Mouse (Mus musculus) cerebellum, adult 11-12 months (tissue): Measurements from ENCODE around the gene Chic1.

Experiments used
- DNase-seq: peaks from one replicate; pipeline ENCODE4 v3.0.0; 2022

Chic1 gene

DNA sequence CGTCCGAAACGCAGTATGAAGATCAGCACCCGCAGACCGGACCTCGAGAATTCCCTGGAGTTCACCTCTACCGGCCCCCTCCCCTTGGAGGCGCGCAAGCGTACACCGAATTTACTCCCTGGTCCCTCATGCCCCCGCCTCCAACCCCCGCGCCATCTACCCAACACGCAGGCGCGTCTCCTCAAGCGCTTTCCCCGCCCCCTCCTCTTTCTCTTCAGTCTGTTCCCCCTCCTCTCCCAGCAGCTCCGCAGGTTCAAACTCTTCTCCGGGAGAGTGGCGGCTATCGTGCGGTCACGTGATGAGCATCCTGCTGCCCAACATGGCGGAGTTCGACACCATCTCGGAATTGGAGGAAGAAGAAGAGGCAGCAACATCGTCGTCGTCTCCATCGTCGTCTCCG lies at the start of gene Chic1:
Gene Chic1, plus strand, starts transcription at position 190 of the 400 bp plus-strand sequence.
- DNase-seq, result peak; percentile 82

DNA sequence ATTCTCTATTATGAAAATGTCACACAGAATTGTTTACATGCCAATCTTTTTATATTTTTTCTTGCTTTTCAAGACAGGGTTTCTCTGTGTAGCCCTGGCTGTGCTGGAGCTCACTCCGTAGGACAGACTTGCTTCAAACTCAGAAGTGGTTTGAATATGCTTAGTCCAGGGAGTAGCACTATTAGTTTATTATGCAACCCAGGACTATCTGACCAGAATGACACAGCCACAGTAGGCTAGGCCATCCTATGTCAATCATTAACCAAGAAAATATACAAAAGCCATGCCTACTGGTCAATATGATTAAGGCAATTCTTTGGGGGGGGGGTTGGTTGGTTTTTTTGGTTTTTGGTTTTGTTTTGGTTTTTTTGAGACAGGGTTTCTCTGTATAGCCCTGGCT lies 48.0 kb upstream of the Chic1 start:
- no peak for DNase-seq

DNA sequence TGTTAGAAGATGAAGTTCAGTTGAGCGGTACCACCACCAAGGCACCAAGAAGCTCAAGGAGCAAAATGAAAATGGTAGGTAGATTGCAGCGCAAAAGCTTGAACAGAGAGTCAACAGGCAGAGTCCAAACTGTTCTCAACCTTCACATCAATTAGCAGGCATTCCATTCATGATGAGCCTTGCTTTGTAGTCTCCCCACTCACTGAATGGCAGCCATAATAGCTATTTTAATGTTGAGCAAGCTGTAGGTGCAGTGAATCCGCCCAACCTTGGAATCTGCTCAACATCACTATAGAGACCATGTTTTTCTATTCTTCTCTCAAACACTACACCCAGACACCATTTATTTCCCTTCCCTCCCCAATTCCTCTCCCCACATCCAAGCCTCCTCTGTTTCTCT lies 44.6 kb upstream of the Chic1 start:
- DNase-seq, result no peak

DNA sequence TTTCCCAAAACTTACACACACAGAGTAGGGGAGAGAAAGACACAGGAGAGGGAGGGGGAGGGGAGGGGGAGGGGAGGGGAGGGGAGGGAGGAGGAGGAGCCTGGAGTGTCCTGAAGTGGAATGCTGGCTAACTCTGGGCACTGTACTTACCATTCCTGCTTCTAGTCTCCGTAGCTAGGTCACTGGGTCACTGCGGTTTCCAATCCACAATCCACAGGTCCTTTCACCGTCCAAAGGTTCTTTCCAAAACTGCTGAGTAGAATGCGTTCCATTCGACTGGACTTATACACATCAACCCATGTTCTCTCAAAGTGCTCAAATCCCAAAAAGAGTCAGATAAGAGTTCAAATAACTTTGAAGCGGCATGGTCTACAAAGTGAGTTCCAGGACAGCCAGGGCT lies 42.1 kb upstream of the Chic1 start:
- no peak for DNase-seq

DNA sequence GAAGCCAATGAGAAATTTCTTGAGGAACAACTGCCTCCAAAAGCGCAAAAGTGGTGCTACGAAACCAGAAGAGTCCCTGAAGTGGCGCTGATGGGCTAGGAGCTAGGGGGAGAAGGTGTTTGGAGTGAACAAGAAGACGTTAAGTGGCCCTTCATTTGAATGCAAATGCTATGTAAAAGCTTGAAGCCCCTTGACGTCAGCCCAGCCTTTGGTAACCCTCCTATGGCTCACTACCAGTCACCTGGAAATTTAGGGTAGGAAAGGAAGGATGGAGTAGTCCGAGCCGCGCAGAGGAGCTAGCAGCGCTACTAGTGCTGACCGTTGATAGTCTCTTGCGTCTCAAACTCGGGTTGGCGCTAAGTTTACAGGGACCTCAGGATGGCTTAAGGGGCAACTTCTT lies 35.1 kb upstream of the Chic1 start, which contains the start of gene Cdx4:
Gene Cdx4, plus strand, starts transcription at position 253 of the 400 bp plus-strand sequence.
- DNase-seq, result no peak

DNA sequence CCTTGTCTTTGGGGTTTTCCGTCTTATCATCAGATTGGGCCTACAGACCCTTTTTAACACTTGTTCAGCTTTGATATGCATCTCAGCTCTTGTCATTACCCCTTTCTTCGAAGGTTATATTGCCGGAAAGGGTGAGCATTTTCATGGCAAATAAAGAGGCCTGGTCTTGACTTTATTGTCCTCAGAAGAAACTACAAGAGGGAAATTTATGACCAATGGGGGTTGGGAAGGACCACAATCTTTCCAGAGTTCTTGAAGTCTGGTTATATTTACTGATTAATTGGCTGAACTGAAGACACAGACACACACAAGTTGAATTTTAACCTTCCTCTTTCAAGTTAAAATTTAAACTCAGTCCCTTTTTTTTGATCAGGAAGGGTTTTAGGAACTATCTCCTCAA lies 30.4 kb upstream of the Chic1 start:
- DNase-seq, result no peak

DNA sequence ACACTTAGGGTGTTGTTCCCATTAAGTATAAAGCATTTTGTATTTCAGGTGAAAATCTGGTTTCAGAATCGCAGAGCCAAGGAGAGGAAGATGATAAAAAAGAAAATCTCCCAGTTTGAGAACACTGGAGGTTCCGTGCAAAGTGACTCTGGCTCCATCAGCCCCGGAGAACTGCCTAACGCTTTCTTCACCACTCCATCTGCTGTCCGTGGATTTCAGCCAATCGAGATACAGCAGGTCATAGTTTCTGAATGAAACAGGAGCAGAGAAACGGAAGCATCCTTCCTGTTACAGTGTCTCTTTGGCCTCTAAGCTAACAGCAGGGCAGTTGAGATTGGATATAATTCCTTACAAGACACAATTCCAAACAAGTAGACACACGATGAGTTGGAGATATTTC lies 26.9 kb upstream of the Chic1 start:
- DNase-seq, result no peak

DNA sequence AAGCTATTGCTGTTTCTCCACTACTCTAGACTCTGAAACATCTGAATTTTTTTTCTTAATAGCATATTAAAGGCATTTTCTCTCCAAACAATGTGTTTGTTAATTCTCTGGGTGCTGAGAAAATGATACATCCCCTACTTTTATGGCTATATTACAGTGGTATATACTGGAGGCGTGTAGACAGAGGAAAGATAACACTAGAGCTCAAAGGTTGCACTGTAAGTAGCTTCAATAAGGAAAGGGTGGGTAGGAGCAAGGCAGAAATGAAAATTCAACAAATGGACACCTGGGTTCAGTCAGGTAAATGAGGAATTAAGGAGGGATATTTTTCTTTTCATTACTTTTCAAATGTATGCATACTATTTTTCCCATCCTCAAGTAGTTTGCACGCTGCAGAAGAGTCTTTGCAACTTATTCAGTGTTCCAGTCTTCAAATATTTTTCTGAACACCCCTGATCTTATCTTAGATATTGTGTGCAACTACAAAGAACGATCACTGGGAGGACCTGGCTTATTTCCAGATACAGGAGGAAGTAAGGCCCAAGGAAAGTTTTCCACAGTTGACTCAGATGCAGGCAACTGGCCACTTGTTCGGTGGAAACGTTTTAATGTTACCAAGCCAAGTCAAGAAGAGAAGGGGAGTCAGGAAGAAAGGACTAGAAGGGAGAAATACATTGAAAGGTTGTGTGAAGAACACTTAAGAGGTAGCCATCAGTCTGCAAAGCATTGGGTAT lies 25.0 kb upstream of the Chic1 start:
- DNase-seq, result no peak

DNA sequence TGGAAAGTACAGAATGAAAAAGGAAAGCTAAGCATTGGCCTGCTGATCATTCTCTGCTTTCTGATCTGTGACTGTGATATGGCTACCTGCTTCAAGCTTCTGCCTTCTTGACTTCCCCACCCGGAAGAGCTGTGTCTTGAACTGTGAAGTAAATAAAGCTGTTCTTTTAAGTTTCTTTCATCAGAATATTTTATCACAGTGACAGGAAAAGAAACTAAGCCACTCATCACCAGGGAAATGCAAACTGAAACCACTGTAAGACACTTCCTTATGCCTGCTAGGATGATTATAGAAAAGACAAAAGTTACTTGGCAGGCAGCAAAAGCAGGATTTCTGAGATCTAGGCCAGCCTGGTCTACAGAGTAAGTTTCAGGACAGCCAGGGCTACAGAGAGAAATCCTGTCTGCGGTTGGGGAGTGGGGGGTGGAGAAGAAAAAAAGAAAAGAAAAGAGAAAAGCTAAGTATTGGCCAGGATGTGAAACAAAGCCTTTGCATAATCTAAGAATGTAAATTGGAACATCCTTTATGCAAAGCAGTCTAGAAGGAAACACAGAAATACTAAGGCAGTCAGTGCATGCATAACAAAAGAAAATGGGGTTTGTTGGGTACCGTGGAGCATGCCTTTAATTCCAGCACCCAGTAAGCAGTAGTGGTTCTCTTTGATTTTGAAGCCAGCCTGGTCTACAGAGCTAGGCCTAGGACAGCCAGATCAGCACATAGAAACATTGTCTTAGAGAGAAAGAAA lies 14.7 kb upstream of the Chic1 start:
- no peak for DNase-seq

DNA sequence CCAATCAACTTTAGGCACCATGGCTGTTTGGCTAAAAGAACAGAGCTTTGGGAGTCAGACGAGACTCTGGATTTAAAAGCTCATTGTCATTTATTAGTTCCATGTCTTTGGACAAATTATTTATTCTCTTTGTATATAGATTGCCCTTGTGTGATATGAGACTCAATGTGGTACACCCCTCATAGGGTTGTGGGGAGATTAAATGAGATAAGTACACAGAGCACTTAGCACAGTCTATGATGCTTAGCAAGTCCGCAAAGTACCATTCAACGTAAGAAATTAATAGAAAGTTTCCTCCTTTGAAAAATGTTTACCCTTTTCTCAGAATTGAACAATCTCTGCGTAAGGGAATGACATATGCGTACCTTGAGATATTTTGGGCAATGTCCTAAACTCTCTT lies 492 bp upstream of the Chic1 start:
- DNase-seq, result no peak

DNA sequence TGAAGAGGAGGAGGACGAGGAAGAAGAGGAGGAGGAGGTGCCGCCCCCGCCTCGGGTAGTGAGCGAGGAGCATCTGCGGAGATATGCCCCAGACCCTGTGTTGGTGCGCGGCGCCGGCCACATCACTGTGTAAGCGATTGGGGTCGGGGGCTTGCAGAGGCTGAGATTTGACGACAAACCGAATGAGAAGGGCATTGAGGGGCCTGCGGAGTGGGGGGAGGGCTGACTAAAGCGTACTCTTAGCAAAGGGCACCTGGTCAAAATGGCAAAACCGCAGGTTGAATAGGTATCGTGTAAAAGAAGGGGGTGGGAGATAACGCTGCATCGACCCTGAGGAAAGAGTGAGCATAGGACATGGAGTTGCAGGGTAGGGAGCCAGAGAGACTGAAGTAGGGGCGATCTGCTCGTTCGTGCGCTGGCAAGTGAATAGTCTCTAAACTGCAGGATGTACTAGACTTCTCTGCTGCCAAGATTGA lies 523 bp downstream of the Chic1 start:
- DNase-seq, result no peak

DNA sequence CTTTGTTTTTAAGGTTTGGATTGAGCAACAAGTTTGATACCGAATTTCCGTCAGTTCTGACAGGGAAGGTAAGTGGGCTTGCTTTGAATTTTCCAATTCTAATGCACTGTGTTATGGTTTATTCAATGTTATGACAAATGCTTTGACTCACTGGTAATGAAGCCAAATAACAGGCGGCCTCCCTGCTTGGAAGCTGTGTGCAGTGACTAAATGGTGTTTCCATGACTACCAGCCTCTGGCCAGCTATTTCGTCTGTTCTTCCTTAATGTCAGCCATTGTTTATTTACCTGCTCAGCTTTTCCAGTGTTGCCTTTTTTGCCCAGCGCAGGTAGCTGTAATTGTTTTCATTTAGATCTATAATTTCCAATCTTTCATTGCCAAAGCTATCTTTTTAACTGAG lies 9.9 kb downstream of the Chic1 start:
- DNase-seq, result no peak

DNA sequence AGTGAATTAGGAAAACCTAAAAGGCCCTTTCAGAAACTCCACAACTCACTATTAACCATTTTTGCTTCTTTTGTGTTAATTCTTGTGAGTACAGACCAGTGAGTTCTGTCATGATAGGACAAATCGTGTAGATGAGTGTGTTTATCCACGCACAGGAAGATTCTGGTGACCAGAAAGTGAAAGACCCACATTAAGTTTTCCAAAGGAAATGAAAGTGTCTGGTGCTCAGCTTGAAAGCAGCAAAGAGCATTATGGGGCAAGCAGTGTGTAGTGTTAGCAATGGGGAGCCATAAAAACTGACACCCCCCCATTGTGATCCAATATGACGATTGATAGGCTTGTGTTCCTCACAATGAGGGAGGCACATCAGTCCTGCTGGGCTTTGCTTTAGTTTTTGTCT lies 12.4 kb downstream of the Chic1 start:
- no peak for DNase-seq

DNA sequence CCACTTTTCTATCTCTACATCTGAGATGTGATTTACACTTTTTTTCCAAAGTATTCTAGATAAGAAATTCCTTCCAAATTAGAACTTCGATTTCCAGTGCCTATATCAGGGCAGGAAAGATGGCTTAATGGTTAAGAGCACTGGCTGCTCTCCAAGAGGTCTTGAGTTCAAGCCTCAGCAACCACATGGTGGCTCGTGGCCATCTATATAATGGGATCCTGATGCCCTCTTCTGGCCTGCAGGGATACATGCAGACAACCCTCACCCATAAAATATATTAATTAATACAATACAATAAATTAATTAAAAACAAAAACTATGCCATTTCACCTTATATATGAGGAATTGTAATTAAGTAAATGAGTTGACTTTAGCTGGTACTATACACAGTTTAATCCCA lies 14.9 kb downstream of the Chic1 start:
- DNase-seq, result no peak

DNA sequence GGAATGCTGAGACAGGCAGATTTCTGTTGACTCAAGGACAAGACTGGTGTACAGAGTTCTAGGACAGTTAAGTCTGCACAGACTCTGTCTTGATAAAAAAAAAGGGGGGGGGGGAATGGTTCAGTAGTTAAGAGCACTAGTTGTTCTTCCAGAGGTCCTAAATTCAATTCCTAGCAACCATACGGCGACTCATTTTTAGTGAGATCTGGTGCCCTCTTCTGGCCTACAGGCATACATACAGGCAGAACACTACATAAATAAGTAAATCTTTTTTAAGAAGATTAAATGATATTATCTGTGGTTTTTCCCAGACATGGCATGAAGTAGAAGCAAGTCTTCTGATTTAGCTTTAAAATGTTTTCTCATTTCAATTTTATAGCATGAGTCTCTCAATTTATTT lies 15.4 kb downstream of the Chic1 start:
- DNase-seq, result no peak

DNA sequence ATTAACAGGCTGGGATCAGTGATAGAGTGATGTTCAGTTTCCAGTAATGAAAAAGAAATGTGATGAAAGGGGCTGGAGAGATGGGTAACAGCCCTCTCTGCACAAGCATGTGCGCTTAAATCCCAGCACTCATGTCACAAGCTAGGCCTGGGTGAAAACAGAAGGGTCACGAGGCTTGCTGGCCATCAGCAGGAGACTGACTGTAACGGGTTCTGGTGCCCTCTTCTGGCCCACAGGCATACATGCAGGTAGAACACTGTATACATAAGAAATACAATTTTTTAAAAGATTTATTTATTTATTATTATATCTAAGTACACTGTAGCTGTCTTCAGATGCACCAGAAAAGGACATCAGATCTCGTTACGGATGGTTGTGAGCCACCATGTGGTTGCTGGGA lies 18.0 kb downstream of the Chic1 start:
- DNase-seq, result peak; percentile 15

DNA sequence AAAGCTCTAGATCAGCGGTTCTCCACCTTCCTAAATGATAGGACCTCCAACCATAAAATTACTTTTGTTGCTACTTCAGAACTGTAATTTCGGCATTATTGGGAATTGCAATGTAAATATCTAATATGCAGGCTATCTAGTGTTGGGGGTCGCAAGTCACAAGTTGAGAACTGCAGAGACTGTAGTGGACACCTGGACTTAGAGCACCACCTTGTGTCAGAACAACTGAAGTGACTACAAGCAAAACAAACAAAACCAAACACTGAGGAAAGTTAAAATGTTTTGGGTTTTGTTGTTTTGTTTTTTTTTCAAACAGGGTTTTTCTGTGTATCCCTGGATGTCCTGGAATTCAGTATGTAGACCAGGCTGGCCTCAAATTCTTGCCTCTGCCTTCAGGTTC lies 28.3 kb downstream of the Chic1 start:
- no peak for DNase-seq

DNA sequence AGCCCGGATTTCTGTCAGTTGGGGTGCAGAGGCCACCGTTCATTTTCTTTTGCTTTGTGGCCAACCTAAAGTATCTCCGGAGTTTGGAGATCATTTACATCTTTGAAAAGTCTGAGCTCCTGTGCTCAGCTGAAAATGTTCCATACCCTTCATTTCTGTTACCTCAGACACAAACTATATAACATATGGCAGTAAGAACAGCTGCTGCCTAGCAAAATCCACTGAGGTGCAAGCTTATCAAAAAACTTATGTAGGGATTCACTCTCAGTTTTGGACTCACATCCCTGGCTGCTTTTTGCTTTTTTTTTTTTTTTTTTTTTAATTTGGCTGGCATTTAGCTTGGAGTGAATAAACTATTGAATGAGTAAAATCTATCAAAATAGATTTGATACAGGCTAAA lies 31.9 kb downstream of the Chic1 start:
- no peak for DNase-seq

DNA sequence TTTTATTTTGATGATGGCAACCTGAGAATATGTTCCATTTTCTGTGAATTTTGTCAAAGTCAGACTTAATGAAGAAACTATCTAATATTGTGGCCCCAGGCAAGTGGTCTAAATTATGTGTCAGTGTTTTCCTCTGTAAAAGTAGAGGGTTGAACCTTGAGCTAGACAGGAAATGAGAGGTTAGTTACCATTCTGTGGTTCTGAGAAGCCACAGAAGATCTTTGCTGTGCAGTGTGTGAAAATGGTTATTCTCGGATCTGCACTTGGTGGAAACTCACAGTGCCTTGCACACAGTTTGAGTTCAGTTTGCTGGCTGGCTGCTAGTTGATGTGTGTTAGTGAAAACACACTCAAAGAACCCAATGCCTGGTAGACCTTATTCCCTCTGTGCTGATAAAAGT lies 37.6 kb downstream of the Chic1 start:
- no peak for DNase-seq

DNA sequence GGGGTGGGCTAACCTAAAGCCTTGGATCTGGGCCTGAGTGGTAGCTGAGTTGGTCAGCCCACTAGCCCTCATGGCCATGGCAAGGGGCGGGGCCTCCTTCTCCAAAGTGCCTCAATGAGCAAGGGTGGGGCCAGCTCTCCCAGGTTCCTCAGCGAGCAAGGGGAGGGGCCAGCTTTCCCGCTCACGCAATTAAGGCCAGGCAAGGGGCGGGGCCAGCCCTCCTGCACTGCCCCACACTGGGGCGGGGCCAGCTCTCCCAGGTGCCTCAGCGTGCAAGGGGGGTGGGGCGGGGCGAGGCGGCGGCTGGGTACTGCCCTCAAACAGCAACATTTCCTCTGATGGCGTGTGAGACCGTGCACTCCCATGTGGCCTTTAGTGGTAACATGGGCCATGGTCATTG lies 48.7 kb downstream of the Chic1 start:
- no peak for DNase-seq

DNA sequence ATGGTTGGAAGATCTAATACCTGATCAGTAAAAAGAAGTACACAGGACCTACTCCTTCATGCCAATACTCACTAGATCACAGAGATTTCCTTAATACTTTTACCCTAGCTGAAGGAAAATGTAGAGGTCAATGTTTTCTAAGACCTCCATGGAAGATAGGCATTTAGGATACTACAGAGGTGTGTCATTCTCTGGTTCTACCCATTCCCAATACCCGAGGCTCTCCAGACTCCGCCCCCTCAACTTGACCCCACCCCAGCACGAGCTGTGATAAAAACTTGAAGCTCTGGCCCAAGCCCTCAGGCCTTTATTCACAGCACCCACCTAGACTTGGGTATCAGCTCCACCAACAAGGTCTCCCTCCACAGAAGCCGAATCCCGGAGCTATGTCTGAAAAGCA lies 57.9 kb downstream of the Chic1 start, which contains the start of gene Tsx:
Gene Tsx, plus strand, starts transcription at position 301 of the 400 bp plus-strand sequence.
- DNase-seq, result no peak

DNA sequence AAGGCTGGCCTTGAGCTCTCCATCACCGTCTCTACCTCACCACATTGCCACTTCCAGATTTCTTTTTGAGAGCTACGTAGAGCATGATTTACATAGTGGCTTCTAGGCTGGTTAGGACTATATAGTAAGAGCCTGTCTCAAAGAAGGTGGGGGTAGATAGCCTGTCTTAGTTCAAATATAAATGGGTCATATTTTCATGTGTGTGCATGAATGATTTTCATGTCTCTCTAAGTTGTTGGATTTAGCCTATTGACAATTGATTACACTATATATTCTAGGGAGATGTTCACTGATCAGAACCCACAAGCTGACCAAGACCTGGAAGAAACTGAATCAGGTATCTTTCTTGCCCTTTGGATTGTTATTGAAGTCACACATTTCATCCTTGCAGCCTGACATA lies 65.4 kb downstream of the Chic1 start, which contains the start of gene Gm26992:
Gene Gm26992, plus strand, starts transcription at position 301 of the 400 bp plus-strand sequence.
- no peak for DNase-seq

DNA sequence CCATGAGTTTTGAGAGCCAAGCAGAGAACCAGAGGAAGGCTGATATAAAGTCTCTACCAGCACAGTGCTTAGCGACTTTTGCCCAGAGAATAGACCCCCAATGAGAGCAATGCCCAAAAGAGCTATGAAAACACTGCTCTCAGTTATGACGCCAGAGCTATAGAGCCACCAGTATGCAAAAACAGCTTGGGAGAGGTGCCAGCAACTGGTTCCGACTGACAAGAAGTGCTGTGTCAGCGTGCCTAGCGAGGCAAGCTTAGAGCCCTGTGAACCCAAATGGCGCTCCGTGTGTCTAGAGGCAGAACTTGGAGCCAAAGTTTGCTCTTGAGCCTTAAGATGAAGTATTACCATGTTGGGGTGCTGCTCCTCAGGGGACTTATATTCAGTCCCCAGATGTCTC lies 71.4 kb downstream of the Chic1 start:
- no peak for DNase-seq

DNA sequence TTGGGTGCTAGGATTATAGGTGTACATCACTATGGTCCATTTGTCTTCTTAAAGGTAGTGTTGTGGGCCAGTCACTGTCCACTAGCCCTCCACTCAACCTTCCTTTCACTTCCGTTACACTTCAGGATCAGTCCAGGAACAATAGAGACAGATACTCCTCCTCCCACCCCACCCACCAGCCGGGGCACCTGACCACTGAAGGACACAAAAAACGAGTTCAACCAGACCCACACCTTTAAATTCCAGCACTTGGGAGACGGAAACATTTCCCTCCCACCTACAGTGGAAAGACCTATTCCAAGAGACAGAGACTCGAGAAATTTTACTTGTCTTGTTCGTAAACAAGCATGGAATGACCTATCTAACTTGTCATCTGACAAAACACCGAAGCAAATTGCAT lies 76.0 kb downstream of the Chic1 start:
- DNase-seq, result no peak
